Mouse (Mus musculus): ENCODE data around the gene Sntb2. TPM values are rescaled to one million over a fixed set of nuclear protein-coding genes. Genes with fewer than 3 reads are reported as not detected.
A peak's percentile ranks its signal among the peaks of the same experiment; 100 is the strongest.
"Not testable (repeated sequence)": the region's sequence is repeated elsewhere in the genome, so short reads cannot be mapped to it uniquely, and the experiment has no call there.

Gene Sntb2
- polyA plus RNA-seq, 1 experiment from 2014 or later: 6.3 TPM

DNA sequence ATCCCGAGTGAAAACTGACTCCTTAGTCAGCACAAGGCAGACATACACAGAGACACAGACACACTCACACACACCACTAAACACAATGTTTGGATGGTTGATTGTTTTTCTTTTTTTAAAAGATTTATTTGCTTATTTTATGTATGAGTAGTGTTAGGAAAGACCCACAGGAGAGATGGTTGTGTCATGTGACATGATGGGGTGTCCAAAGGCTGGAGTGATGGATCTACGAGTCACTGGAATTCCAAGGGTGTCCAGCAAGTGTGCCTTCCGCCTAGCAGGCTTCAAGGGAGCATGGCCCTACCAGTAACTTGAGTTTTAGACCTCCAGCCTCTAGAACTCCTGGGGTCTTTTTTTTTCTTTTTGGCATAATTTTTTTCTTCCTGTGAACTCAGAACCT is 93.8 kb downstream of the Sntb2 start:
- Histone ChIP-seq H3K4me1 (ENCODE audit: control insufficient read depth, insufficient read depth, low read length) (peaks cover 8% of the 10 kb centered on the region), H3K27ac (ENCODE audit: low read depth, low read length) (no peak overlapping the region), H3K9ac (ENCODE audit: low read length) (no peak overlapping the region), H3K4me3 (ENCODE audit: low read depth, low read length) (no peak overlapping the region), H3K36me3 (ENCODE audit: control insufficient read depth, insufficient read depth, low read length) (no peaks in the 10 kb centered on the region), H3K4me2 (ENCODE audit: low read depth) (no peak overlapping the region), H3K27me3 (ENCODE audit: control insufficient read depth, insufficient read depth, low read length) (no peaks in the 10 kb centered on the region), H3K9me3 (ENCODE audit: control insufficient read depth, low read length) (no peaks in the 10 kb centered on the region)
- no peak for ATAC-seq (ENCODE audit: insufficient read depth, low FRiP score, low TSS enrichment)
- no peak for DNase-seq (ENCODE audit: low spot score)
- WGBS: 85% methylated on average over 3 of the region's 3 CpGs

DNA sequence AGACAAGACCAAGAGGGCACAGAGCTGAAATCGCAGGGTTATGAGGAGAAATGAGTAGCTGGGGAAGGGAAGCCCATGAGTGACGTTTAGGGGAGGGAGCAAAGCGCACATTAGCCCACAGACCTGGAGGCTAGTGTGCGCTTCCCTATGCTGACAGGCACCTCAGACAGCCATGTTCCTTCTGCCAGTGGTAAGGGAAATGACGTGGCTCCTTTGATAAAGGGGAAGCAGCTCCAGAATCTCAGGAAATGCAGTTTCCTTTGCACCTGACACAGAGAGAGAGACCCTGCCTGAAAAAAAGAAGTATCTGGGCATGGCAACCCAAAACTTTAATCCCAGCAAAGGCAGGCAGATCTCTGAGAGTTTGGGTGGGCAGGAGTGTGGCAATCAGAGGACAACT is 94.5 kb downstream of the Sntb2 start:
- WGBS: 82% methylated on average over 5 of the region's 5 CpGs
- no peak overlapping the region for H3K9ac ChIP-seq (ENCODE audit: low read length)
- H3K4me1 ChIP-seq (ENCODE audit: control insufficient read depth, insufficient read depth, low read length): peaks cover 8% of the 10 kb centered on the region
- no peak for DNase-seq (ENCODE audit: low spot score)
- no peak for ATAC-seq (ENCODE audit: insufficient read depth, low FRiP score, low TSS enrichment)
- no peak overlapping the region for H3K4me3 ChIP-seq (ENCODE audit: low read depth, low read length)
- no peak overlapping the region for H3K27ac ChIP-seq (ENCODE audit: low read depth, low read length)
- H3K9me3 ChIP-seq (ENCODE audit: control insufficient read depth, low read length): no peaks in the 10 kb centered on the region
- no peak overlapping the region for H3K4me2 ChIP-seq (ENCODE audit: low read depth)
- no peaks in the 10 kb centered on the region for H3K27me3 ChIP-seq (ENCODE audit: control insufficient read depth, insufficient read depth, low read length)
- H3K36me3 ChIP-seq (ENCODE audit: control insufficient read depth, insufficient read depth, low read length): no peaks in the 10 kb centered on the region

DNA sequence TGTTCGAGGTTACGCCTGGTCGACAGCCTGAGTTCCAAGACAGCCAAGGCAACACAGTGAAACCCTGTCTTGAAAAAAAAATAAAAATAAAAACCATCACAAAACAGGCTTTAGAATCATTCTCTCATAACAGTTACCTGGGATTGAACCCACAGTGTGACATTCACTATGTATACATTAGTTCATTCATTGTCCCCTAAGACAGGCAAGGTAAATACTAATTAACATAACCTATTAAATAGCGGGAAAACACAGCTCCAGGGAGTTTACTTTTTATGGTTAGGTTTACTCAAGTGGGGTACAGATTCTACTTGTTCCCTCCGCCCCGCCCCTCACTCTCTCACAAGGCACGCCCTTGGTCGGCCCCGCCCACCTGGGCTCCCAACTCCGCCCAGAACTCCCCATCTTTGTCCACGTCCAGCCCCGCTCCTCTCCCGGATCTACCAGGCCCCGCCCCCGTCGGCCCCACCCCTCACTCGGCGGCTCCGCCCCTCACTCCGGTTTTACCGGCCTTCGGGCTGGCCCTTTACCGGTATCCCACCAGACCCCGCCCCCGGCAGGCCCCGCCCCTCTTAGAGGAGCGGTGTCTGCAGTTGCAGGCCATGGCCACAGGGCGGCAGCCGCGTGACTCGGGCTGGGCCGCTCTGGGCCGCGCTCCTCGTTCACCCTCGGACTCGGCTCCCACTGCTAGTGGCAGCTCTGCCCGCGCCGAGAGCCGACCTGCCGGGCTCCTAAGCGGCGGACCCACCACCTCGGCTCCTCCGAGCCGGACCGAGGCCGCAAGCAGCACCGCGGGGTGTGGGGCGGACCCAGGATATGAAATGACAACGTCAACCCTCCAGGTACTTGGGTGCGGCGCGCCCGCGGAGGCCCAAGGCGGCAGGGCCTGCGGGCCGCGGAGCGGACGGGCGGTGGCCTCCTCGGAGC is 95.4 kb downstream of the Sntb2 start, which contains the start of gene Vps4a:
TSS of gene Vps4a (plus strand) at position 573 of the 927 bp plus-strand sequence.
- Histone ChIP-seq H3K27ac (ENCODE audit: low read depth, low read length) (peak within 1 kb of the TSS; percentile 53), H3K9ac (ENCODE audit: low read length) (peak within 1 kb of the TSS; percentile 94), H3K9me3 (ENCODE audit: control insufficient read depth, low read length) (no peaks in the 10 kb centered on the region), H3K36me3 (ENCODE audit: control insufficient read depth, insufficient read depth, low read length) (no peaks in the 10 kb centered on the region), H3K4me3 (ENCODE audit: low read depth, low read length) (peak within 1 kb of the TSS; percentile 94), H3K27me3 (ENCODE audit: control insufficient read depth, insufficient read depth, low read length) (no peaks in the 10 kb centered on the region), H3K4me2 (ENCODE audit: low read depth) (peak within 1 kb of the TSS; percentile 78), H3K4me1 (ENCODE audit: control insufficient read depth, insufficient read depth, low read length) (peaks cover 8% of the 10 kb centered on the region)
- peak; percentile 97 for ATAC-seq (ENCODE audit: insufficient read depth, low FRiP score, low TSS enrichment)
- peak; percentile 96 for DNase-seq (ENCODE audit: low spot score)
- WGBS: 4% methylated on average over 63 of the region's 66 CpGs

DNA sequence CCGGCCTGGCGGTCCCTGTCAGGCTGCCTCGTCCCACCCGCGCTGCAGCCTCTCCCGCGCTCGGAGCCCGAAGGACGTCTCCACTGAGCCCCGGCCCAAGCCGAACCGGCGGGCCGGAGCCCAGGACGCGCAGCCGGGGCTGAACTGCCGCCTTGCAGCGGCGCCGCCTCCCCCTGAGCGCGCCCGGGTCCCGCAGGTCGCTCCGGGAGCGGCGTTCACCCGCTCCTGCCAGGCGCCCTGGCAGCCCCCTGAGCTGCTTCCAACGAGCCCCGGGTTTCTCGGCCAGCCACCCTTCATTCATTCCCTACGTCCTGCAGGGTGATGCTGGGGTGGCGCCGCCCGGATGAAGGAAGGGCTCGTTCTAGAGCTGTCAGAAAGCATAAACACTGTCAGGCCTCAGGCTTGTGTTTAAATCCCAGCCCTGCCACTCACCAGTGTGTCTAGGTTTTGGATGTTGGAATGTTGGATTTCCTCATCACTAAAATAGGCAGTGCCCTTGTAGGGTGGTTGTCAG is 96.1 kb downstream of the Sntb2 start:
- no peaks in the 10 kb centered on the region for H3K27me3 ChIP-seq (ENCODE audit: control insufficient read depth, insufficient read depth, low read length)
- H3K9ac ChIP-seq (ENCODE audit: low read length): peak overlapping the region; percentile 94
- WGBS: under 1% methylated on average over 35 of the region's 40 CpGs
- peak overlapping the region; percentile 53 for H3K27ac ChIP-seq (ENCODE audit: low read depth, low read length)
- peak overlapping the region; percentile 78 for H3K4me2 ChIP-seq (ENCODE audit: low read depth)
- peak; percentile 31; the same call in 1 of the 2 replicates for ATAC-seq (ENCODE audit: insufficient read depth, low FRiP score, low TSS enrichment)
- no peaks in the 10 kb centered on the region for H3K9me3 ChIP-seq (ENCODE audit: control insufficient read depth, low read length)
- H3K4me1 ChIP-seq (ENCODE audit: control insufficient read depth, insufficient read depth, low read length): peaks cover 8% of the 10 kb centered on the region
- H3K4me3 ChIP-seq (ENCODE audit: low read depth, low read length): peak overlapping the region; percentile 94
- DNase-seq (ENCODE audit: low spot score): no peak
- no peaks in the 10 kb centered on the region for H3K36me3 ChIP-seq (ENCODE audit: control insufficient read depth, insufficient read depth, low read length)

DNA sequence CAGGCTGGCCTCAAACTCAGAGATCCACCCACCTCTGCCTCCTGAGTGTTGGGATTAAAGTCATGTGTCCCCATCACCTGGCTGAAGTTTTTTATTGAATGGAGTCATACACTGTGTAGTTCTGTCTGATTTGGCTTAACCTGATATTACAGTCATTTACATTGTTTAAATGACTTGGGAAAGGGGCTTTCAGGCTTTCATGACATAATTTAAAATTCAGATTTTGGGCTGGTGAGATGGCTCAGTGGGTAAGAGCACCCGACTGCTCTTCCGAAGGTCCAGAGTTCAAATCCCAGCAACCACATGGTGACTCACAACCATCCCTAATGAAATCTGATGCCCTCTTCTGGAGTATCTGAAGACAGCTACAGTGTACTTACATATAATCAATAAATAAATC is 98.1 kb downstream of the Sntb2 start:
- not testable (repeated sequence) for H3K9me3 ChIP-seq (ENCODE audit: control insufficient read depth, low read length); ATAC-seq (ENCODE audit: insufficient read depth, low FRiP score, low TSS enrichment); H3K4me3 ChIP-seq (ENCODE audit: low read depth, low read length); H3K27ac ChIP-seq (ENCODE audit: low read depth, low read length); H3K9ac ChIP-seq (ENCODE audit: low read length); H3K4me2 ChIP-seq (ENCODE audit: low read depth); H3K36me3 ChIP-seq (ENCODE audit: control insufficient read depth, insufficient read depth, low read length); H3K27me3 ChIP-seq (ENCODE audit: control insufficient read depth, insufficient read depth, low read length); H3K4me1 ChIP-seq (ENCODE audit: control insufficient read depth, insufficient read depth, low read length); DNase-seq (ENCODE audit: low spot score)
- 94% methylated on average over 2 of the region's 2 CpGs for WGBS

DNA sequence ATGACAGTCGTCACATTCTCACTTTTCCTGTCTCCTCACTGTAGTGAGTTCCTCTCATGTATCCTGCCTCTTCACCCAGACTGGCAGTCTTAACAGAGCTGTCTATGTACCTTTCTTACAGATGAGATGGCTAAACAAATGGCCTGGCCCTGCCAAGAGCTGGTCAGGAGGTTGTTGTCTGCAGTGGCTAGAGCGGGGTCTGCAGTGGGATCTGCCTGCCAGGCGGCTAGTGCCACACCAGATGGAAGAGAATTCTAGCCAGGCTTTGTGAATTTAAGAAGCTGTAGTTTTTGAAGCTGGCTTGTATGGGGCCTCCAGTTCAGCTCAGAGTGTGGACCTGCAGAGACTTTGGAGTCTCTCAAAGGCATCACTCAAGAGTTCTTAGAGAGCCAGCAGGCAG is 100.1 kb downstream of the Sntb2 start:
- Histone ChIP-seq H3K4me3 (ENCODE audit: low read depth, low read length) (no peak overlapping the region), H3K36me3 (ENCODE audit: control insufficient read depth, insufficient read depth, low read length) (peaks cover 2% of the 10 kb centered on the region), H3K9me3 (ENCODE audit: control insufficient read depth, low read length) (no peaks in the 10 kb centered on the region), H3K27ac (ENCODE audit: low read depth, low read length) (no peak overlapping the region), H3K27me3 (ENCODE audit: control insufficient read depth, insufficient read depth, low read length) (no peaks in the 10 kb centered on the region), H3K9ac (ENCODE audit: low read length) (no peak overlapping the region), H3K4me1 (ENCODE audit: control insufficient read depth, insufficient read depth, low read length) (peaks cover 8% of the 10 kb centered on the region), H3K4me2 (ENCODE audit: low read depth) (no peak overlapping the region)
- no peak for DNase-seq (ENCODE audit: low spot score)
- ATAC-seq (ENCODE audit: insufficient read depth, low FRiP score, low TSS enrichment): no peak
- WGBS: 84% methylated on average over 3 of the region's 3 CpGs

DNA sequence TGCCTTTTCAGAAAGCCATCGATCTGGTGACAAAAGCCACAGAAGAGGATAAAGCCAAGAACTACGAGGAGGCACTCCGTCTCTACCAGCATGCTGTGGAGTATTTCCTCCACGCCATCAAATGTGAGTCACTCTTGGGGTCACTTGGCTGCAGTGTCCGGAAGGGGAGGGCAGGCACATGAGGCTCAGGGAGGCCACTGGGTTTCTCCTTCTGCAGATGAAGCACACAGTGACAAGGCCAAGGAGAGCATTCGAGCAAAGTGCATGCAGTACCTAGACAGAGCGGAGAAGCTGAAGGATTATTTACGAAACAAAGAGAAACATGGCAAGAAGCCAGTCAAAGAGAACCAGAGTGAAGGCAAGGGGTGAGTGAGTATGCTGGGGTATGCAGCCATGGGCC is 101.1 kb downstream of the Sntb2 start:
- 94% methylated on average over 8 of the region's 8 CpGs for WGBS
- DNase-seq (ENCODE audit: low spot score): no peak
- Histone ChIP-seq H3K4me3 (ENCODE audit: low read depth, low read length) (no peak overlapping the region), H3K36me3 (ENCODE audit: control insufficient read depth, insufficient read depth, low read length) (peaks cover 3% of the 10 kb centered on the region), H3K27me3 (ENCODE audit: control insufficient read depth, insufficient read depth, low read length) (no peaks in the 10 kb centered on the region), H3K9me3 (ENCODE audit: control insufficient read depth, low read length) (no peaks in the 10 kb centered on the region), H3K4me1 (ENCODE audit: control insufficient read depth, insufficient read depth, low read length) (peaks cover 8% of the 10 kb centered on the region), H3K9ac (ENCODE audit: low read length) (no peak overlapping the region), H3K27ac (ENCODE audit: low read depth, low read length) (no peak overlapping the region), H3K4me2 (ENCODE audit: low read depth) (no peak overlapping the region)
- ATAC-seq (ENCODE audit: insufficient read depth, low FRiP score, low TSS enrichment): no peak

DNA sequence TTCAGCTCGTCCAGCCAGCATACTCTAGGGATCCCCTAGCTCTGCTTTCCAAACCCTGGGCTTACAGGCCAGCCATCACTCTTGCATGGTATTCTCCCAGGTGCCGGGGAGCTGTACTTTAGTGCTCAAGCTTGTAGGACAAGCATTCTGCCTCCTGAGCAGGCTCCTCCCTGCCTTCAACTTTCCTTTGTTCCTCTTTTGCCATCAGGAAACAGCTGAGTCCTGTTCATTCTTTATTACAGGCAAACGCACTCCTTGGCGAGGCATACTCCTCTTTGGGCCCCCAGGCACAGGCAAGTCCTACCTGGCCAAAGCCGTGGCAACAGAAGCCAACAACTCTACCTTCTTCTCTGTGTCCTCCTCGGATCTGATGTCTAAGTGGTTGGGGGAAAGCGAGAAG is 105.1 kb downstream of the Sntb2 start:
- DNase-seq (ENCODE audit: low spot score) (no peak), ATAC-seq (ENCODE audit: insufficient read depth, low FRiP score, low TSS enrichment) (no peak)
- WGBS: 86% methylated on average over 7 of the region's 7 CpGs
- Histone ChIP-seq H3K36me3 (ENCODE audit: control insufficient read depth, insufficient read depth, low read length) (peaks cover 17% of the 10 kb centered on the region), H3K9me3 (ENCODE audit: control insufficient read depth, low read length) (no peaks in the 10 kb centered on the region), H3K27ac (ENCODE audit: low read depth, low read length) (no peak overlapping the region), H3K4me1 (ENCODE audit: control insufficient read depth, insufficient read depth, low read length) (no peaks in the 10 kb centered on the region), H3K9ac (ENCODE audit: low read length) (no peak overlapping the region), H3K4me2 (ENCODE audit: low read depth) (no peak overlapping the region), H3K27me3 (ENCODE audit: control insufficient read depth, insufficient read depth, low read length) (no peaks in the 10 kb centered on the region), H3K4me3 (ENCODE audit: low read depth, low read length) (no peak overlapping the region)

DNA sequence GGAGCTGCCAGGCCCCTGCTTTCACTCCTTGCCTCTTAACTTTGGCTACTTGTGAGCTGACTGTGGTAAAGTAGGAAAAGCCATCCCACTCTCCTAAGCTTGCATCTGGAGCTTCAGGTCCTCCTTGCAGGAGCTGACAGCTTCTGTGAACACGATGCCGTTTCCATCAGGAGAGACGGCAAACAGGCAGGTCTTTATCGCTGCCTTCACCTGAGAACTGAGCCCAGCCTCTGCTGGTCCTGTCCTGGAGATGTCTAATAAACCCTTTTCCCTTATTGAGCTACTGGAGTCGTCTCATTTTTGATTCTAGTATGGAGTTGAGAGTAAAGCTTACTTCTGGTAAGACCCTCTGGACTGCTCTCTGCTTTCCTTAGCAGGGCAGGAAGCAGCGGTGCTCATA is 109.9 kb downstream of the Sntb2 start:
- no peak overlapping the region for H3K4me3 ChIP-seq (ENCODE audit: low read depth, low read length)
- H3K36me3 ChIP-seq (ENCODE audit: control insufficient read depth, insufficient read depth, low read length): peaks cover 23% of the 10 kb centered on the region
- 89% methylated on average over 6 of the region's 6 CpGs for WGBS
- H3K9ac ChIP-seq (ENCODE audit: low read length): no peak overlapping the region
- H3K9me3 ChIP-seq (ENCODE audit: control insufficient read depth, low read length): no peaks in the 10 kb centered on the region
- no peak overlapping the region for H3K4me2 ChIP-seq (ENCODE audit: low read depth)
- 0 out of 2 replicates have a peak, but pooled peaks cover 4% of the 10 kb centered on the region for H3K4me1 ChIP-seq (ENCODE audit: control insufficient read depth, insufficient read depth, low read length)
- H3K27me3 ChIP-seq (ENCODE audit: control insufficient read depth, insufficient read depth, low read length): no peaks in the 10 kb centered on the region
- no peak overlapping the region for H3K27ac ChIP-seq (ENCODE audit: low read depth, low read length)
- no peak for DNase-seq (ENCODE audit: low spot score)
- no peak for ATAC-seq (ENCODE audit: insufficient read depth, low FRiP score, low TSS enrichment)

All from neural tube, embryonic 11.5 days (tissue).